Mouse (Mus musculus): ENCODE results near the gene Daxx.

DNA sequence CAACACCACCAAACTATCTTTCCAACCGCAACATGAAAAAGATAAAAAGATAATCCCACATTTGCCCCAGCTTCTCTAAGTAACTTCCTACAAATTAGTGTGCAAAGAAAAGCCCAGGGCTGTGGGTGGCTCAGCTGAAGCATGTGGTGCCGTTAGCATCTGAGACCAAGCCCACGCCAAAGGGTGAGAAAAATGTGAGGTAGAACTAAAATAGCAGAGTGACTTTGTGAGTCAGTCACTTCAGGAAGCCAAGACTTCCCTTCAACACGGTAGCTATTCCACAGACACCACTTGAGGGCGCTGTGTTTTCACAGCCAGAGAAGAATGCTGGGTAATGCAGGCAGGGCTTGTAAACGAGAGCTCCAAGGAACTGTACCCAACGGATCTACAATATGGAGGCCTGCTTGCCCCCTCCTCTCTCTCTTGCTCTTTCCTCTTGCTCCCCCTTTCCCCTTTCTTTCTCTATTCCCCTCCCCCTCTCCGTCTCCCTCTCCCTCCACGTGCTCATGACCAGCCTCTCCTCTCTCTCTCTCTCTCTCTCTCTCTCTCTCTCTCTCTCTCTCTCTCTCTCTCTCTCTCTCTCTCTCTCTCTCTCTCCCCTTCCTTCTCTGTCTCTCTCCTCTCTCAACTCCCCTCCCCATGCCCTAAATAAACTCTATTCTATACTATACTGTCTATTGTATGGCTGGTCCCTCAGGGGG, 43.7 kb upstream of the Daxx start:
- TF ChIP-seq CTCF (IDR thresholded peaks at IDR 0.05; ENCODE audit: extremely low read depth, insufficient read depth, insufficient read length, insufficient replicate concordance) (peak; percentile 54; the same call in 1 of the 2 replicates), POLR2A (IDR thresholded peaks at IDR 0.05; ENCODE audit: low read depth, low read length) (no peak)
